Mouse (Mus musculus): ENCODE results near the gene Ugt1a8.

DNA sequence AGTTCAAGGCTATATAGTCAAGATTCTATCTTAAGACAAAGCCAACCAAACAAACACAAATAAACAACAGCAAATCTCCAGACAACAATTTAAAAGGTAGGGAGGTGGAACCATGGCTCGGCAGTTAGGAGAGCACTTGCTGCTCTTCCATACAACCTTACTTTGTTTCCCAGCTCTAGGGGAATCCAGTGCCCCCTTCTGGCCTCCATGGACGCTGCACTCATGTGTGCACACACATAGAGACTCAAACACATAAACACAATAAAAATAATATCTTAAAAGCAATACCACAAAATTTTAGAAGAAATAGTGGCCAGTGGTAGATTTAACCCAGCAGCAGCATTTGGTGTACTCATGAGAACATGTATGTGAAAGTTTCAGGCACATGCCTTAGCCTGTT, 129.5 kb downstream of the Ugt1a8 start:
- TF ChIP-seq EP300 (IDR thresholded peaks at IDR 0.05; ENCODE audit: low read depth in 1 of 2, low read length in 2 of 2): no peak
- TF ChIP-seq CTCF (IDR thresholded peaks at IDR 0.05 in 2 of 3, conservative IDR thresholded peaks at IDR 0.05 in 1 of 3; ENCODE audit: control insufficient read depth in 1 of 3, insufficient read depth in 1 of 3, low read depth in 2 of 3, low read length in 3 of 3, poor library complexity in 1 of 3, severe bottlenecking in 1 of 3): peak in 2 of 3 experiments; percentile 28 to 31; a peak in 3 of 6 replicates
- TF ChIP-seq MXI1 (IDR thresholded peaks at IDR 0.05; ENCODE audit: low read depth, low read length): no peak
- no peak for TF ChIP-seq RCOR1 (IDR thresholded peaks at IDR 0.05; ENCODE audit: low read depth, low read length)
- TF ChIP-seq GATA1 (IDR thresholded peaks at IDR 0.05; ENCODE audit: low read depth, low read length): no peak
- TF ChIP-seq BHLHE40 (IDR thresholded peaks at IDR 0.05; ENCODE audit: borderline replicate concordance, low read depth, low read length): no peak
- TF ChIP-seq TBP (IDR thresholded peaks at IDR 0.05; ENCODE audit: low read depth, low read length): no peak
- TF ChIP-seq USF1 (IDR thresholded peaks at IDR 0.05; ENCODE audit: low read depth, low read length): no peak
- no peak for TF ChIP-seq MAFK (IDR thresholded peaks at IDR 0.05; ENCODE audit: borderline replicate concordance, low read depth, low read length)
- no peak for TF ChIP-seq ZNF384 (IDR thresholded peaks at IDR 0.05; ENCODE audit: low read depth, low read length)
- TF ChIP-seq TCF12 (IDR thresholded peaks at IDR 0.05; ENCODE audit: low read depth, low read length): no peak

Data from MEL (cell line).